Mouse (Mus musculus) forelimb bud, embryonic 11.5 days (tissue): Measurements from ENCODE around the gene Eef1akmt3.
"Not testable (repeated sequence)": the region's sequence is repeated elsewhere in the genome, so short reads cannot be mapped to it uniquely, and the experiment has no call there.

Experiments
- DNase-seq: peaks from one replicate; pipeline ENCODE4 v3.0.0-alpha.2; 2012; ENCODE audit warnings: low read depth, low spot score

Gene Eef1akmt3

DNA sequence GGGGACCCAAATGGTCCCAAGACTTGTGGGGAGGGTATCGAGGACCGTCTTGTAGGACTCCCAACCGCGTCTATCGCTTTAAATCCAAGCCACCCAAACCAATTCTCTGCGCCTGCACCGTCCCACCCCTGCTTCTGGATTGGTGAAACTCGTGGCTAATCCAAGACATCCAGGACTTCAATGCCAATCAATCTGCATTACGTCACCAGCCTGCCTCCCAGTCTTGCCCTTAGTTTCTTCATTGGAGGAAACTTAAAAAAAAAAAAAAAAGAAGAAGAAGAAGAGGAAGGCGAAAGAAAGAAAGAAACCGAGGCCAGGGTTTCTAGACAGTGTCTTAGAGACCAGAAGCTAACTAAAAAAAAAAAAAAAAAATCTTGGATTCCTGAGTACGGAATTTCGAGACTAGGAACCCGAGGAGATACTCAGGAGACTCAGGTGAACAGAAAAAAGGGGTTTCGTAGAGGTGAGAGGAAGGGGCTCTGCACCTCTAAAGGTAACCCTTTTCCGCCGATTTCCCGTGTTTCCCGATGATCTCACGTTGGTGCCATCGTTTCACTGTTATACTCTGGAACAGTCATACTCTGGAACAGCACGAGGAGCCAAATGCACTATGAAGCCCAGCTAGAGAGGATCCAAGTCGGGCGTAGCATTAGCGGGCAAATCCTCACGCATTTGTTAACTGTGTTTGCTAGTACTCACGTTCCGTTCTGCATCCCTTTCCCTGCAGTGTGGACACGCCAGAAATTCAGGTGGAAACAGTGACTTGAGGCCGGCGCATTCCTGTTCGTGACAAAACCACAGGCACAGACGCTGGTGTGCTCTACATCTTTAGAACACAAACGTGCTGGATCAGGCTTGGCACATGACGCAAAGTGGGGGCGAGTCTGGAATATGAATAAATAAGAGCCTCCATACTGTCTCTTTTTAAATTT lies 29.1 kb upstream of the Eef1akmt3 start, which contains the start of gene Tspan31:
Gene Tspan31 (minus strand): TSS at position 75 of the 932 bp plus-strand sequence.
- peak; percentile 95 for DNase-seq

- DNase-seq = no peak
Observed at GRCm38 (mm10) chr10:127069281-127070189, 28.2 kb upstream of the Eef1akmt3 start.

GRCm38 (mm10) chr10:127068360-127069038 lies 27.2 kb upstream of the Eef1akmt3 start:
- no peak for DNase-seq

GRCm38 (mm10) chr10:127066519-127067018 lies 25.3 kb upstream of the Eef1akmt3 start:
- no peak for DNase-seq

- no peak for DNase-seq
Observed at GRCm38 (mm10) chr10:127065981-127066380, 24.7 kb upstream of the Eef1akmt3 start.

GRCm38 (mm10) chr10:127063913-127064870 lies 22.9 kb upstream of the Eef1akmt3 start:
- DNase-seq = no peak

- peak; percentile 99 for DNase-seq
Observed at GRCm38 (mm10) chr10:127063239-127063872, 22.0 kb upstream of the Eef1akmt3 start, which contains the start of gene Cdk4. Gene Cdk4, plus strand, starts transcription at chr10:127063534.

GRCm38 (mm10) chr10:127062503-127062902 lies 21.2 kb upstream of the Eef1akmt3 start:
- no peak for DNase-seq

DNA sequence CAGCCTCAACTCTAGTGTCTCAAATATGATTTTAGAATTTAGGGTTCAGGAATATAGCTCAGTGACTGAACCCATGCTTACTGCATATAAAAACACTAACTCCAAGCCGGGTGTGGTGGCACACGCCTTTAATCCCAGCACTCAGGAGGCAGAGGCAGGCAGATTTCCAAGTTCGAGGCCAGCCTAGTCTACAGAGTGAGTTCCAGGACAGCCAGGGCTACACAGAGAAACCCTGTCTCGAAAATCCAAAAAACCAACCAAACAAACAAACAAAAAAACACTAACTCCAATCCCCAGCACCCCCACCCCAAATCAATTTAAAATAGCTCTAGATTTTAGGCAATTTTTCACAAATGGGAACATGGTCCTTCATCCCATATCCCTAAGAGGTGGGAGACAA lies 20.8 kb upstream of the Eef1akmt3 start:
- DNase-seq = not testable (repeated sequence)

- DNase-seq = no peak
Observed at GRCm38 (mm10) chr10:127061513-127061912, 20.2 kb upstream of the Eef1akmt3 start.

GRCm38 (mm10) chr10:127061085-127061484 lies 19.8 kb upstream of the Eef1akmt3 start:
- DNase-seq = no peak

- DNase-seq = no peak
Observed at GRCm38 (mm10) chr10:127059968-127060916, 18.9 kb upstream of the Eef1akmt3 start, which contains the start of gene March9. Gene March9, minus strand, starts transcription at chr10:127060184.

DNA sequence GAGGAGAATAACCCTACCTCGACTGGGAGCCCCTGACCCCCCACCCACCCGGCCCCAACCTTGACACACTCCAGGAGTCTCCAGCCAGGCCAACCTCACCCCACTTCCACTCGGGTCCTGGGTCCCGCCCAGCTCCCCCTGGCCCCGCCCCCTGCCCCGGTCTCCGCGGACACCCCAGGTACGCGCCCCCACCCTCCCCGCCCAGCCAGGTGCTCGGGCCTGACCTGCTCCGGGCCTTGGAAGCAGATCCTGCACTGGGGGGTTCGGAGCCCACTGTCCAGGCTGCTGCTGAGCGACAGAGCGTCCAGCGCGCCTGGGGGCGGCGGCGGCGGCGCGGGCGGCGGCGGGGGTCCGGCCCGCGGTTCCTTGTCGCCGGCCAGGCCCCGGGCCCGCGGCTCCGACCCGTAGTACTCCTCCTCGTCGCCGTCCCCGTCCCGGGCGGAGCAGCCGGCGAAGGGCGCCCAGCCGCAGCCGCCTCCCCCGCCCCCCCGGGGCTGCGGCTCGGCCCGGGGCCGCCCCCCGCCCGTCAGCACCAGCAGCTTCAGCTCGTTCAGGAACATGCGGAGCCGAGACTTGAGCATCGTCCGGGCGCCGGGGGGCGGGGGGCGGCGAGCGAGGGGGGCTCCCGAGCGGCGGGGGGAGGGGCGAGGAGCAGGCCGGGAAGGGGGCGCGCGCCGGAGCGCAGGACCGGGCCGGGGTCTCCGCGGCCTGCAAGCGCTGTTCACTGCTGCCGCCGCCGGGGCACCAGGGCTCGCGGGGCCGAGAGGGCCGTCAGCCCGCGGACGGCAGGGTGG lies 18.1 kb upstream of the Eef1akmt3 start:
- no peak for DNase-seq

GRCm38 (mm10) chr10:127058708-127059107 lies 17.4 kb upstream of the Eef1akmt3 start:
- DNase-seq = no peak

- DNase-seq = peak; percentile 82
Observed at GRCm38 (mm10) chr10:127058161-127058560, 16.8 kb upstream of the Eef1akmt3 start.

GRCm38 (mm10) chr10:127056490-127056889 lies 15.2 kb upstream of the Eef1akmt3 start:
- DNase-seq = no peak

GRCm38 (mm10) chr10:127055406-127055805 lies 14.1 kb upstream of the Eef1akmt3 start:
- no peak for DNase-seq
